Mouse (Mus musculus) splenic B cell, adult 2 months (primary cell): ENCODE measurements at regions not wholly inside any gene's neighbourhood (a gene's known extent, or its start where the extent isn't known, plus 50 kb on each side); places are given as distances from the start of the nearest gene placed in this dataset.
"Not testable (repeated sequence)": the region's sequence is repeated elsewhere in the genome, so short reads cannot be mapped to it uniquely, and the experiment has no call there.

Experiments
- DNase-seq: peaks from one replicate; pipeline ENCODE4 v3.0.0-alpha.2; 2011; ENCODE audit warnings: low read depth, low spot score
- H3K27me3 ChIP-seq: 2 replicates; pipeline ENCODE4 v1.6.1; 2012; ENCODE audit warnings: mild to moderate bottlenecking, low read length, moderate library complexity, mixed read lengths; ENCODE audit not compliant: control insufficient read depth, poor library complexity, insufficient read depth, severe bottlenecking
- H3K36me3 ChIP-seq: 2 replicates; pipeline ENCODE4 v1.6.1; 2012; ENCODE audit warnings: mild to moderate bottlenecking, low read length, moderate library complexity, mixed read lengths; ENCODE audit not compliant: control insufficient read depth, poor library complexity, insufficient read depth, severe bottlenecking

- DNase-seq, result no peak
- Histone ChIP-seq H3K27me3 (no peaks in the 10 kb centered on the region), H3K36me3 (no peaks in the 10 kb centered on the region)
Observed at GRCm38 (mm10) chr13:52114431-52114830, 268.0 kb downstream of the Gadd45g start.

- peak; percentile 61 for DNase-seq
- no peaks in the 10 kb centered on the region for H3K36me3 ChIP-seq
- H3K27me3 ChIP-seq, result no peaks in the 10 kb centered on the region
Observed at GRCm38 (mm10) chr13:52114962-52115361, 268.5 kb downstream of the Gadd45g start.

- no peak for DNase-seq
- H3K27me3 ChIP-seq, result no peaks in the 10 kb centered on the region
Observed at GRCm38 (mm10) chr13:52116241-52116640, 269.8 kb downstream of the Gadd45g start.

GRCm38 (mm10) chr13:52116756-52117155 lies 270.3 kb downstream of the Gadd45g start:
- H3K36me3 ChIP-seq, result no peaks in the 10 kb centered on the region

More at GRCm38 (mm10) chr13:52116241-52116640, 269.8 kb downstream of the Gadd45g start:
- no peaks in the 10 kb centered on the region for H3K36me3 ChIP-seq

GRCm38 (mm10) chr13:52120795-52121194 lies 274.3 kb downstream of the Gadd45g start:
- no peak for DNase-seq
- Histone ChIP-seq H3K27me3 (no peaks in the 10 kb centered on the region), H3K36me3 (no peaks in the 10 kb centered on the region)

More at GRCm38 (mm10) chr13:52116756-52117155, 270.3 kb downstream of the Gadd45g start:
- H3K27me3 ChIP-seq, result no peaks in the 10 kb centered on the region
- no peak for DNase-seq

GRCm38 (mm10) chr13:52125037-52125436 lies 278.6 kb downstream of the Gadd45g start:
- H3K36me3 ChIP-seq, result no peaks in the 10 kb centered on the region
- H3K27me3 ChIP-seq, result no peaks in the 10 kb centered on the region
- no peak for DNase-seq

- peak; percentile 40 for DNase-seq
- Histone ChIP-seq H3K36me3 (no peaks in the 10 kb centered on the region), H3K27me3 (no peaks in the 10 kb centered on the region)
Observed at GRCm38 (mm10) chr13:52127751-52128150, 281.3 kb downstream of the Gadd45g start.

- Histone ChIP-seq H3K36me3 (no peaks in the 10 kb centered on the region), H3K27me3 (no peaks in the 10 kb centered on the region)
- no peak for DNase-seq
Observed at GRCm38 (mm10) chr13:52129466-52129865, 283.0 kb downstream of the Gadd45g start.

- H3K27me3 ChIP-seq, result no peaks in the 10 kb centered on the region
- DNase-seq, result no peak
- no peaks in the 10 kb centered on the region for H3K36me3 ChIP-seq
Observed at GRCm38 (mm10) chr13:52133202-52133601, 286.7 kb downstream of the Gadd45g start.

- H3K36me3 ChIP-seq, result no peaks in the 10 kb centered on the region
- DNase-seq, result no peak
- no peaks in the 10 kb centered on the region for H3K27me3 ChIP-seq
Observed at GRCm38 (mm10) chr13:52138331-52138945, 292.0 kb downstream of the Gadd45g start.

GRCm38 (mm10) chr13:52139140-52139809 lies 292.8 kb downstream of the Gadd45g start:
- H3K27me3 ChIP-seq, result no peaks in the 10 kb centered on the region
- peak; percentile 22 for DNase-seq
- no peaks in the 10 kb centered on the region for H3K36me3 ChIP-seq

- no peaks in the 10 kb centered on the region for H3K36me3 ChIP-seq
- no peaks in the 10 kb centered on the region for H3K27me3 ChIP-seq
- DNase-seq, result no peak
Observed at GRCm38 (mm10) chr13:52140221-52140620, 293.7 kb downstream of the Gadd45g start.

- H3K27me3 ChIP-seq, H3K36me3 ChIP-seq, DNase-seq: not testable (repeated sequence)
Observed at GRCm38 (mm10) chr13:52144066-52144465, 297.6 kb downstream of the Gadd45g start.

- Histone ChIP-seq H3K27me3 (no peaks in the 10 kb centered on the region), H3K36me3 (no peaks in the 10 kb centered on the region)
- DNase-seq, result no peak
Observed at GRCm38 (mm10) chr13:52145926-52146325, 299.4 kb downstream of the Gadd45g start.

- no peak for DNase-seq
- Histone ChIP-seq H3K36me3 (no peaks in the 10 kb centered on the region), H3K27me3 (no peaks in the 10 kb centered on the region)
Observed at GRCm38 (mm10) chr13:52150281-52150680, 303.8 kb downstream of the Gadd45g start.
